In genomic region chr17:56872512-56872911, GRCm38 (mm10) we compare ENCODE assay signal across 28 mouse cellular contexts. TPM values are rescaled to one million over a fixed set of nuclear protein-coding genes. Genes with fewer than 3 reads are reported as not detected.
DNase-seq lines count a peak whose midpoint lies in the region; TF ChIP-seq lines count a peak whose summit lies in the region.
"Had no signal": no experiment of that assay in that cellular context is flagged by ENCODE, and none has a peak within 500 bp of the region (broad histone marks: within the 10 kb centered on the region; RNA-seq: fewer than 3 reads in every experiment).

No protein-coding gene starts in this region.

- peaks cover 11% of the 10 kb centered on the region for H3K4me1 ChIP-seq in testis, adult 2 months (ENCODE audit: control insufficient read depth, insufficient read depth, low read length)
- H3K4me1 ChIP-seq in E14TG2a.4 (replicated peaks; ENCODE audit: low read depth, low read length), result peaks cover 93% of the 10 kb centered on the region
- peaks cover 2 to 6% of the 10 kb centered on the region in 2 experiments; a peak in 3 of 4 replicates for H3K4me1 ChIP-seq in MEL (ENCODE audit: control insufficient read depth in 1 of 2, insufficient read depth in 2 of 2, low read length in 2 of 2)
- H3K4me1 ChIP-seq: embryonic facial prominence, embryonic 13.5 days; embryonic facial prominence, embryonic 15.5 days; forebrain, embryonic 10.5 days; forebrain, embryonic 12.5 days had no signal

- no peak for DNase-seq in testis, postnatal 10 days (ENCODE audit: low spot score)
- DNase-seq in MEL (ENCODE audit: low read depth, low spot score) (no peak), ZHBTc4 (ENCODE audit: low read depth, low spot score) (peak; percentile 61)
- no peak for DNase-seq in embryo, embryonic 10 days (ENCODE audit: low spot score)
- DNase-seq in ovary, postnatal 10 days (ENCODE audit: low spot score), result no peak
- DNase-seq in cerebellum, postnatal 10 days, result no peak
- DNase-seq: adrenal gland, adult 8-10 months; adrenal gland, postnatal 25 days; cerebellum, adult 11 months; cerebellum, adult 18-20 months; cerebellum, adult 8-10 months; cerebellum, adult 9-11 months; cerebellum, postnatal 25 days; embryo, embryonic 11 days had no signal

- TF ChIP-seq EP300 in MEL (IDR thresholded peaks at IDR 0.05; ENCODE audit: low read depth in 1 of 2, low read length in 2 of 2), result no peak

- no peaks in the 10 kb centered on the region for H3K36me3 ChIP-seq in testis, adult 2 months (ENCODE audit: control insufficient read depth, insufficient read depth, low read length)
- H3K36me3 ChIP-seq in E14TG2a.4 (ENCODE audit: insufficient read depth, low read length), result peaks cover 6% of the 10 kb centered on the region; the same call in 1 of the 2 replicates
- H3K36me3 ChIP-seq in MEL (ENCODE audit: control insufficient read depth in 1 of 2, insufficient read depth in 2 of 2, low read length in 2 of 2), result peaks cover 0 to 2% of the 10 kb centered on the region in 2 experiments; a peak in 2 of 4 replicates
- H3K36me3 ChIP-seq: embryonic facial prominence, embryonic 13.5 days; embryonic facial prominence, embryonic 15.5 days; forebrain, embryonic 10.5 days; forebrain, embryonic 12.5 days; G1E had no signal

- H3K79me2 ChIP-seq in MEL (ENCODE audit: control insufficient read depth, insufficient read depth, low read length, poor library complexity), result no peaks in the 10 kb centered on the region

- H3K4me3 ChIP-seq in testis, adult 2 months (ENCODE audit: control insufficient read depth, low read depth, low read length), result peak overlapping the region; percentile 80
- peak overlapping the region; percentile 49 for H3K4me3 ChIP-seq in E14TG2a.4 (replicated peaks; ENCODE audit: low read length)
- H3K4me3 ChIP-seq in MEL (ENCODE audit: control insufficient read depth in 1 of 2, insufficient read depth in 1 of 2, low read depth in 2 of 2, low read length in 2 of 2), result no peak overlapping the region
- H3K4me3 ChIP-seq: embryonic facial prominence, embryonic 13.5 days; embryonic facial prominence, embryonic 15.5 days; erythroblast, embryonic 14.5 days; forebrain, embryonic 10.5 days; forebrain, embryonic 12.5 days had no signal

- no peak for TF ChIP-seq POLR2A in testis, adult 2 months (IDR thresholded peaks at IDR 0.05; ENCODE audit: control insufficient read depth, low read depth, low read length)
- no peak for TF ChIP-seq POLR2A in MEL (IDR thresholded peaks at IDR 0.05; ENCODE audit: control insufficient read depth in 1 of 2, insufficient read depth in 1 of 2, low read depth in 1 of 2, low read length in 2 of 2, poor library complexity in 1 of 2)

- H3K9ac ChIP-seq in MEL (ENCODE audit: control insufficient read depth, low read depth, low read length, poor library complexity, severe bottlenecking), result no peak overlapping the region
- H3K9ac ChIP-seq: embryonic facial prominence, embryonic 13.5 days; embryonic facial prominence, embryonic 15.5 days; forebrain, embryonic 12.5 days had no signal

- H3K9me3 ChIP-seq in E14TG2a.4 (ENCODE audit: low read length) (peaks cover 8% of the 10 kb centered on the region), MEL (replicated peaks; ENCODE audit: insufficient read depth, low read length) (no peaks in the 10 kb centered on the region)
- H3K9me3 ChIP-seq: embryonic facial prominence, embryonic 13.5 days; embryonic facial prominence, embryonic 15.5 days; forebrain, embryonic 12.5 days; G1E had no signal

- no peak for TF ChIP-seq CTCF in testis, adult 2 months (IDR thresholded peaks at IDR 0.05; ENCODE audit: control insufficient read depth, insufficient read depth, insufficient replicate concordance, low read depth, low read length)
- no peak for TF ChIP-seq CTCF in E14TG2a.4 (conservative IDR thresholded peaks at IDR 0.05; ENCODE audit: low read length)
- TF ChIP-seq CTCF in MEL (IDR thresholded peaks at IDR 0.05 in 2 of 3, conservative IDR thresholded peaks at IDR 0.05 in 1 of 3; ENCODE audit: control insufficient read depth in 1 of 3, insufficient read depth in 1 of 3, low read depth in 2 of 3, low read length in 3 of 3, poor library complexity in 1 of 3, severe bottlenecking in 1 of 3), result no peak

- no peak for TF ChIP-seq RAD21 in MEL (IDR thresholded peaks at IDR 0.05; ENCODE audit: low read depth, low read length)

- H3K27me3 ChIP-seq in testis, adult 2 months (ENCODE audit: control insufficient read depth, insufficient read depth, low read length), result no peaks in the 10 kb centered on the region
- no peaks in the 10 kb centered on the region for H3K27me3 ChIP-seq in E14TG2a.4 (ENCODE audit: insufficient read depth, low read length)
- H3K27me3 ChIP-seq in MEL (ENCODE audit: control insufficient read depth in 1 of 2, insufficient read depth in 2 of 2, low read length in 2 of 2), result no peaks in the 10 kb centered on the region
- H3K27me3 ChIP-seq: embryonic facial prominence, embryonic 13.5 days; embryonic facial prominence, embryonic 15.5 days; forebrain, embryonic 12.5 days had no signal

- no peak overlapping the region for H3K27ac ChIP-seq in testis, adult 2 months (ENCODE audit: control insufficient read depth, insufficient read depth, low read depth, low read length)
- H3K27ac ChIP-seq in MEL (ENCODE audit: control insufficient read depth, low read depth, low read length), result no peak overlapping the region
- H3K27ac ChIP-seq: embryonic facial prominence, embryonic 13.5 days; embryonic facial prominence, embryonic 15.5 days; forebrain, embryonic 10.5 days; forebrain, embryonic 12.5 days had no signal

TF ChIP-seq in MEL, 35 proteins besides CTCF, POLR2A, EP300 and RAD21:
- TF ChIP-seq MAX (IDR thresholded peaks at IDR 0.05; ENCODE audit: low read length) (peak; percentile 16; the same call in 1 of the 2 replicates), USF1 (IDR thresholded peaks at IDR 0.05; ENCODE audit: low read depth, low read length) (peak; percentile 39; the same call in 1 of the 2 replicates), E2F4 (IDR thresholded peaks at IDR 0.05; ENCODE audit: borderline replicate concordance, low read depth, low read length) (no peak)

RNA-seq across cellular contexts. Expression of gene Acsbg2, which starts 1.7 kb away (rescaled TPM):
- polyA plus RNA-seq in testis, adult 2 months (2012; rRNA removed), result 166 TPM in 2 replicates
- total RNA-seq in MEL (2012; rRNA removed), result not detected in 2 replicates
- not detected for polyA plus RNA-seq in MEL (2012; ENCODE audit: insufficient read depth in 1 of 2, insufficient read length in 2 of 2, low read depth in 1 of 2, low replicate concordance in 2 of 2, missing spikeins in 1 of 2)
- polyA plus RNA-seq: brain, embryonic 14.5 days; C2C12; cortical plate, adult 2 months; embryonic facial prominence, embryonic 11.5 days; embryonic facial prominence, embryonic 13.5 days; erythroblast, embryonic 14.5 days; forebrain, embryonic 10.5 days; forebrain, embryonic 12.5 days; forebrain, embryonic 14.5 days; forebrain, embryonic 16.5 days; G1E had no signal

RNA-seq across cellular contexts. Expression of gene 1700061G19Rik, which starts 2.8 kb away (rescaled TPM):
- 157 and 164 TPM in 2 replicates for polyA plus RNA-seq in testis, adult 2 months (2012; rRNA removed)
- total RNA-seq in MEL (2012; rRNA removed), result 0.26 and 0.27 TPM in 2 replicates
- under 1 TPM in 1 of 2 experiments, not detected in 1; 0.68 TPM for polyA plus RNA-seq in MEL (2012; ENCODE audit: insufficient read depth in 1 of 2, insufficient read length in 2 of 2, low read depth in 1 of 2, low replicate concordance in 2 of 2, missing spikeins in 1 of 2)
- polyA plus RNA-seq: erythroblast, embryonic 14.5 days; G1E had no signal

RNA-seq across cellular contexts. Expression of gene Rfx2, which starts 41.7 kb away (rescaled TPM):
- polyA plus RNA-seq in testis, adult 2 months (2012; rRNA removed), result 312 and 332 TPM in 2 replicates
- total RNA-seq in MEL (2012; rRNA removed), result 7.5 and 8.7 TPM in 2 replicates
- 10 to 100 TPM in 1 of 2 experiments, not detected in 1; 29.2 TPM for polyA plus RNA-seq in MEL (2012; ENCODE audit: insufficient read depth in 1 of 2, insufficient read length in 2 of 2, low read depth in 1 of 2, low replicate concordance in 2 of 2, missing spikeins in 1 of 2)

Comparison
In these comparisons a context has a peak if more than half of its experiments do, and no peak if none do; other contexts are left out.
1. H3K4me3 ChIP-seq: peak in testis, adult 2 months (single experiment) and E14TG2a.4 (single experiment); none in MEL (0 of 2).
2. RNA of gene Acsbg2, which starts 1.7 kb away (polyA plus RNA-seq): 166 TPM in testis, adult 2 months; not detected in MEL; every median in the first group is over 100 times any median in the second.
3. RNA of gene 1700061G19Rik, which starts 2.8 kb away (polyA plus RNA-seq): 157 to 164 TPM in testis, adult 2 months; 0.68 TPM in MEL; every median in the first group is over 10 times any median in the second.
4. RNA of gene Rfx2, which starts 41.7 kb away (polyA plus RNA-seq): 312 to 332 TPM in testis, adult 2 months; 29.2 TPM in MEL; every median in the first group is over 10 times any median in the second.